Mouse (Mus musculus) neural tube, embryonic 11.5 days (tissue): ENCODE results near the gene Alox5. TPM values are rescaled to one million over a fixed set of nuclear protein-coding genes. Genes with fewer than 3 reads are reported as not detected.

Source experiments
- ATAC-seq: fragments of 200-750 bp; cut with Nextera tagmentation; 2 replicates; pipeline ENCODE4 v1.8.0; 2017; ENCODE audit warnings: moderate number of reproducible peaks, mild to moderate bottlenecking, moderate TSS enrichment, moderate library complexity; ENCODE audit not compliant: insufficient read depth, low FRiP score, low TSS enrichment
- DNase-seq: peaks from one replicate; pipeline ENCODE4 v3.0.0-alpha.2; 2015; ENCODE audit warnings: low spot score
- H3K27ac ChIP-seq: fragments of 300-500 bp; sonication (generic); 2 replicates; pipeline ENCODE4 v1.5.1; 2014; ENCODE audit warnings: low read depth, mild to moderate bottlenecking, low read length
- H3K27me3 ChIP-seq: fragments of 300-500 bp; sonication (generic); 2 replicates; pipeline ENCODE4 v1.6.1; 2014; ENCODE audit warnings: mild to moderate bottlenecking, low read length, mixed read lengths; ENCODE audit not compliant: control insufficient read depth, insufficient read depth
- H3K36me3 ChIP-seq: fragments of 300-500 bp; sonication (generic); 2 replicates; pipeline ENCODE4 v1.6.1; 2014; ENCODE audit warnings: mild to moderate bottlenecking, low read length, moderate library complexity, mixed read lengths; ENCODE audit not compliant: control insufficient read depth, insufficient read depth
- H3K4me1 ChIP-seq: fragments of 300-500 bp; sonication (generic); 2 replicates; pipeline ENCODE4 v1.6.1; 2014; ENCODE audit warnings: low read length, mixed read lengths; ENCODE audit not compliant: control insufficient read depth, insufficient read depth
- H3K4me2 ChIP-seq: fragments of 300-500 bp; sonication (generic); 2 replicates; pipeline ENCODE4 v1.6.1; 2014; ENCODE audit warnings: low read depth, mild to moderate bottlenecking, moderate library complexity
- H3K4me3 ChIP-seq: fragments of 300-500 bp; sonication (generic); 2 replicates; pipeline ENCODE4 v1.5.1; 2014; ENCODE audit warnings: low read depth, low read length
- H3K9ac ChIP-seq: fragments of 300-500 bp; sonication (generic); 2 replicates; pipeline ENCODE4 v1.6.1; 2014; ENCODE audit warnings: mild to moderate bottlenecking, low read length
- H3K9me3 ChIP-seq: fragments of 300-500 bp; sonication (generic); 2 replicates; pipeline ENCODE4 v1.6.1; 2016; ENCODE audit warnings: low read length; ENCODE audit not compliant: control insufficient read depth
- WGBS: fragments of 180-500 bp; shearing (Covaris S2); extraction: QIAGEN DNeasy Blood & Tissue Kit; methylation state at CpG from one replicate; pipeline ENCODE4 v1.1.7; 2014; 5-methylcytosine and 5-hydroxymethylcytosine counted together
- polyA plus RNA-seq: library from polyadenylated mRNA; unstranded; fragments of >200 nt; fragmentation: Nextera tagmentation; extraction: Ambion mirVana; gene quantifications from 2 replicates; pipeline ENCODE4 v1.2.1, GENCODE M21; 2014

The Alox5 gene
- polyA plus RNA-seq, 1 experiment from 2014 or later, result 2.3 TPM

DNA sequence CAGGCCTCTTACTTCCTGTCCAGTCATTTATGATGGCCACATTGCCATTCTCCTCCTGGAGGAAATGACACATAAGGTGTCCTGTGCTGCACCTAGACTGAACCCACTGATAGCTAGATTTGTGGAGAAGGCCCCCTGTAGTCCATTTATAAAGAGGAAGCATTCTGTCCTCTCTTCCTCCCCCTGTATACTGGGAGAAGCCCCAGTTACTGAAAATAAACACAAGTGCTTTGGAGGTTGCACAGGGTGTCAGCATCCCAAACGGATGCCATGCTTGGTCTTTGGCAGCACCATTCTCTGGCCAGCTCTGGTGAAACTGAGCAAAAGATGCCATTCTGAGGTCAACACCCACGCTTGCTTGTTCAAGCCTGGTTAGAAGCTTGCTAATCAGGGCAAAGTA is 1.7 kb downstream of the Alox5 start:
- ATAC-seq, result no peak
- WGBS, result 71% methylated on average over 2 of the region's 2 CpGs

DNA sequence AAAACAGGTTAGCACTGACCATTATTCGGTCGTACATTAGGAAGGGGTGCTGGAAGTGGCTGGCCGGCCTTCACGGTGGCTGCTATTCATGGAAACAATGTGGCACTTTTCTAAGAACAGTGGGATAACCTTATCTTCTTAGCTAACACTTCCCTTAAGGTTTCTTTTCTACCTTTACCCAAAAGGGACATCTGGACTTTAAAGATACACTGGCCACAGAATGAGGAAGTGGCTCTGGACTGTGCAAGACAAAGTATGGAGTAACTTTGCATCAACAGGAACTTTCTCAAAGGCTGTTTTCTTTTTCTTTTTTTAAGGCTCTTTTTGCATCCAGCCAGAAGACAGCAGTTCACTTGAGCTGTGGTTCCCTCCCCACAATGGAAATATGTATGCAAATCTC is 2.2 kb downstream of the Alox5 start:
- 0 out of 2 replicates have a peak, but pooled peaks cover 6% of the 10 kb centered on the region for H3K27me3 ChIP-seq

More for the DNA sequence above, 1.7 kb downstream of the Alox5 start:
- Histone ChIP-seq H3K9ac (no peak overlapping the region), H3K9me3 (no peaks in the 10 kb centered on the region), H3K27ac (no peak overlapping the region), H3K36me3 (no peaks in the 10 kb centered on the region), H3K4me2 (no peak overlapping the region), H3K4me3 (no peak overlapping the region), H3K27me3 (0 out of 2 replicates have a peak, but pooled peaks cover 6% of the 10 kb centered on the region), H3K4me1 (peaks cover 5% of the 10 kb centered on the region; the same call in 1 of the 2 replicates)
- no peak for DNase-seq

DNA sequence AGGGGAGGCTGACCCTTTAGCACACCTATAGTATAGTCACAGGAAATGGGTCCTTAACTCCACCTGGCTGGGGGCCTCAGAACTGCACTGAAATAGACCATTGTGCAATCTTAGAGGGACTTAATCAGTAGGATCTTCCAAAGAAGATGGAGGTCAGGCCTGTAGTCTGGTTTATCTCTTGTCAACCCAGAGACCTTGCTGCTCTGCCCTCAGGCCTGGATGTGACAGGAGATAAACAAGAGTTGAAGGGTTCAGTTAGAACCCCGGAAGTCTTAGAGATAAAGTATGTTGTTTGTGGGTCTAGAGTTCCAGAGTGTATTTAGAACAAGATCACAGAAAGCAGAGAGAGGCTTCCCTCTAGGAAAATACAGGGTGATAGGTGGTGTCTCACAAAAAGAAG is 4.5 kb downstream of the Alox5 start:
- H3K4me2 ChIP-seq, result no peak overlapping the region
- H3K36me3 ChIP-seq, result no peaks in the 10 kb centered on the region
- H3K27me3 ChIP-seq, result 0 out of 2 replicates have a peak, but pooled peaks cover 4% of the 10 kb centered on the region
- no peak overlapping the region for H3K4me3 ChIP-seq
- no peak for DNase-seq
- ATAC-seq, result no peak
- peaks cover 5% of the 10 kb centered on the region; the same call in 1 of the 2 replicates for H3K4me1 ChIP-seq
- 88% methylated on average over 1 of the region's 1 CpGs for WGBS
- H3K9ac ChIP-seq, result no peak overlapping the region
- H3K27ac ChIP-seq, result no peak overlapping the region
- no peaks in the 10 kb centered on the region for H3K9me3 ChIP-seq

More for the DNA sequence above, 2.2 kb downstream of the Alox5 start:
- WGBS, result 81% methylated on average over 4 of the region's 4 CpGs
- ATAC-seq, result no peak
- Histone ChIP-seq H3K27ac (no peak overlapping the region), H3K4me3 (no peak overlapping the region), H3K9me3 (no peaks in the 10 kb centered on the region), H3K4me1 (peaks cover 5% of the 10 kb centered on the region; the same call in 1 of the 2 replicates), H3K9ac (no peak overlapping the region), H3K4me2 (no peak overlapping the region), H3K36me3 (no peaks in the 10 kb centered on the region)
- DNase-seq, result no peak

DNA sequence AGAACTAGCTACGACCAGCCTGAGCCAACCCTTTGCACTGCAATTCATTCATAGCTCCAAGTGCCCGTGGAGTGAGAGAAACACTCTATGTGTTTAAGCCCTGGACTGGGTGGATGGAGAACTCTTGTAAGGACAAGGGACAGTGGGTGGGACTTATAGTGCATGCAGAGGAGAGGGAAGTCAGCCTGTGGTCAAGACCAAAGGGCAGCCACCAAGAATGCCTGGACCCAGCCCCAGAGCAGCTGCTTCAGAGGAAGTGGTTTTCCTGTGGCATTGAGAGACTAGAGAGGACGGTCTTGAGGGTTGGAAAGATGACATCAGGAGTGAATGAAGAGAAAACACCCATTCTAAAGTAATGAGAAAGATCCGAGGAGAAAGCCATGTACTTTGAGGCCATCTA is 5.2 kb downstream of the Alox5 start:
- ATAC-seq, result no peak
- Histone ChIP-seq H3K27me3 (0 out of 2 replicates have a peak, but pooled peaks cover 1% of the 10 kb centered on the region), H3K4me2 (no peak overlapping the region), H3K4me1 (peaks cover 3% of the 10 kb centered on the region; the same call in 1 of the 2 replicates), H3K4me3 (no peak overlapping the region), H3K9ac (no peak overlapping the region), H3K27ac (no peak overlapping the region), H3K36me3 (no peaks in the 10 kb centered on the region), H3K9me3 (no peaks in the 10 kb centered on the region)
- 86% methylated on average over 4 of the region's 4 CpGs for WGBS
- no peak for DNase-seq

DNA sequence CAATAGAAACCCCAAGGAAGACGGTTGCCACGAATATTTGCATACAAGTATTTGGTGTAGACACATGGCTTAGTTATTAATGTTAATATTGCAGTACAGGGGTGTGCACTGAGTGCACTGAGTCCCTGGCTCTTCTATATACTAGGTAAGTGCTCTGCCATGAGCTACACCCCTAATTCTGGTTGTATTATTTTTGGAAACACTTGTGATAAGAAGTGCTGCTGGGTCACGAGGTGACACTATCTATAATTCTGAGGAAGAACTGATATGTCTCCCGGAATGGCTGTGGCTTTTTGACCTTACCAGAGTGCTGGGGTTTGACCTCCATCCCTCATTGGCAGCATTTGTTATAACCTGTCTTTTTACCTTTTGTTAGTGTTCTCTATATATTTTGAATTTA is 20.1 kb downstream of the Alox5 start:
- Histone ChIP-seq H3K27ac (no peak overlapping the region), H3K9ac (no peak overlapping the region), H3K36me3 (no peaks in the 10 kb centered on the region), H3K27me3 (no peaks in the 10 kb centered on the region), H3K4me3 (no peak overlapping the region), H3K4me2 (no peak overlapping the region), H3K9me3 (no peaks in the 10 kb centered on the region), H3K4me1 (no peaks in the 10 kb centered on the region)
- ATAC-seq (no peak), DNase-seq (no peak)
- 94% methylated on average over 4 of the region's 4 CpGs for WGBS

DNA sequence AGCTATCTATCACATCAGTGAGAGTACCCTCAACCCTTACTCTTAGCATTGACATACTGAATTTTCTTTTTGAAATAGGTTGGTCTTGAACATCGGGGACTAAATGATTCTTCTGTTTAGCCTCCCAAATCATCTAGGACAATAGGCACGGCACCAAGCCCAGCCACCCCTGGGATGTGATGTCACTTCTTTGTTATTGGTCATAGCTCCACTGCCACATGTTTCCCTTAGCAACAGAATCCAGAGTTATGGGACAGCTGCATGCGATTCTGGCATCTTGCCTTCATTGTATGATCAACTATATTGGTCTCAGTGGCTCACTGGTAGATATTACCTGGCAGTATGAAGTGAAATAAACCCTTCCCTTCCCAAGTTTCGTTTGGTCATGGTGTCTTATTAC is 20.5 kb downstream of the Alox5 start:
- no peak overlapping the region for H3K9ac ChIP-seq
- H3K4me2 ChIP-seq, result no peak overlapping the region
- 75% methylated on average over 4 of the region's 4 CpGs for whole genome bisulfite sequencing
- no peaks in the 10 kb centered on the region for H3K9me3 ChIP-seq
- no peaks in the 10 kb centered on the region for H3K27me3 ChIP-seq
- no peak for ATAC-seq
- DNase-seq, result no peak
- no peaks in the 10 kb centered on the region for H3K36me3 ChIP-seq
- H3K4me1 ChIP-seq, result no peaks in the 10 kb centered on the region
- no peak overlapping the region for H3K27ac ChIP-seq
- no peak overlapping the region for H3K4me3 ChIP-seq

DNA sequence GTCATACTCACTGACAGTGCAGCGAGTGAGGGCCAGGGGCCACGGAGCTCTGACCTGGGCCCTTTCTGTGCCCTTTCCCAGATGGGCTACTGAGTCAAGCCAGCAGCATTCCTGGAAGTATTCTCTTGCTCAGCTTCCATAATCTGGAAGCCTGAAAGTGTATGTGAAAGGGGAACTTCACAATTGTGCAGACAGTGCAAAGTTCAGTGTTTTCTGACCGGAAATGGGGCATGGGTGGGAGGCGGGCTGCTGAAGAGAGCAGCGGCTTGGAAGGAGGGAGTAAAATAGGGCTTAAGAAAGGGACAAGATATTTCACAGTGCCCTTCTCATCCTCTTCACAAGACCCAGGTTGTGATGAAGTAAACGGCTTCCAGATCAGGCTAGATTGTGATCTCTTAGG is 21.4 kb downstream of the Alox5 start:
- no peak for ATAC-seq
- DNase-seq, result no peak
- H3K4me1 ChIP-seq, result no peaks in the 10 kb centered on the region
- no peaks in the 10 kb centered on the region for H3K27me3 ChIP-seq
- H3K27ac ChIP-seq, result no peak overlapping the region
- H3K9me3 ChIP-seq, result no peaks in the 10 kb centered on the region
- WGBS, result 90% methylated on average over 6 of the region's 6 CpGs
- H3K9ac ChIP-seq, result no peak overlapping the region
- H3K4me2 ChIP-seq, result no peak overlapping the region
- no peaks in the 10 kb centered on the region for H3K36me3 ChIP-seq
- no peak overlapping the region for H3K4me3 ChIP-seq

DNA sequence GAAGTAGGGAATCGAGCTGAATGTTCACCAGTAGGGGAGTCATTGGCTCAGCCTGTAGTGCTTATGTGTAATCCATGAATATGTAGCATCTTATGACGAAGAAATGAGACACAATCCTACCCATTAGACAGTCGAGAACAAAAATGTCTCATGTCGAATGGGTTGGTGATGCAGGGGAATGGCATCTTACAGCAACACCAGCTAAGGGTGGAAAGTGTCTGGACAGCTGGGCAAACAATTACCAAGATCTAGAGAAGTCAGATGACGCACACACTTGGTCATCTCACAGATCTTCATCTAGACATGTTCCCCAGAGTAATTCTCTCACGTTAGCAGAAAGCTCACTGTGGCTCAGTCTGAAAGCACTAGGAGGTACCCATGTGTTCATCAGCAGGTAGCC is 22.1 kb downstream of the Alox5 start:
- ATAC-seq, result no peak
- DNase-seq, result no peak
- Histone ChIP-seq H3K4me1 (no peaks in the 10 kb centered on the region), H3K27ac (no peak overlapping the region), H3K9ac (no peak overlapping the region), H3K4me2 (no peak overlapping the region), H3K9me3 (no peaks in the 10 kb centered on the region), H3K4me3 (no peak overlapping the region), H3K36me3 (no peaks in the 10 kb centered on the region), H3K27me3 (no peaks in the 10 kb centered on the region)
- 83% methylated on average over 6 of the region's 6 CpGs for WGBS

DNA sequence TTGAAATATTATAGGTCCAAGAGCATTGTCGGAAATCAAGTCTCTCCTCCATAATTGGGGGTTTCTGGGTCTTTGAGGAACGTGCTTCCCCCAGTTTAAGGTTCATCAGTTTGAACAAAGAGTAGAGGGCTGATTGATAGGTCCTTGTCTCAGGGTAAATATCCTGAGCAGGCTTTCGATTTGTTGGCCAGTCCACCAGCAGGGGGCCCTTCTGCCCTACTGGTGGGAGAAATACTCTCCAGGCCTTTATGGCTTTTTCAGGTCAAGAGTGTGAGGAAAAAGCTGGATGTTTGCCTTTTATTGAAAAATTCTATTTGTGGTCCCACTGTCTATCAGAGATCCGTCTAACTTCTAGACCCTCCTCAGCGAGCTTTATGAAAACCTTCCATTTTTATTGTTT is 32.7 kb downstream of the Alox5 start:
- no peaks in the 10 kb centered on the region for H3K36me3 ChIP-seq
- ATAC-seq, result no peak
- no peak overlapping the region for H3K9ac ChIP-seq
- no peak overlapping the region for H3K4me3 ChIP-seq
- H3K27ac ChIP-seq, result no peak overlapping the region
- H3K4me1 ChIP-seq, result no peaks in the 10 kb centered on the region
- no peak overlapping the region for H3K4me2 ChIP-seq
- H3K27me3 ChIP-seq, result no peaks in the 10 kb centered on the region
- WGBS, result 68% methylated on average over 5 of the region's 5 CpGs
- no peaks in the 10 kb centered on the region for H3K9me3 ChIP-seq
- DNase-seq, result no peak
